19 mouse cellular contexts compared by ENCODE assay signal in the genomic region with DNA sequence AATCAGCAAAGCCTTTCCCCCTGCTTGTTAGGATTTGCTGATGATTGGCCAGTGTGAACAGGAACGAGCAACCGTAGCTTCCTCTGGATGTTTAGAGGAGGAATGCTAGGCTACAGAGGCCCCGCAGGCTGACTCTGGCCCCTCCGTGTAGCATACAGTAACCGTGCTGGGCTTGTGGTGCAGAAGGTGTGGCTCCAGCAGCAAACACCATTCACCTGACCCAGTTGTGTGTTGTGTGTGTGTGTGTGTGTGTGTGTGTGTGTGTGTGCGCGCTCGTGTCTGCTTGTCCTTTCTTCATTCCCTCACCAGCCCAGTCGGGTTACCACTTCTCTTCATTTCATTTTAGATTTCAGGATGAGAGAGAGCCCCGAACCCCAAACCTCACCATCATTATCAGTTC.
"Had no signal": no experiment of that assay in that cellular context is flagged by ENCODE, and none has a peak within 500 bp of the region (broad histone marks: within the 10 kb centered on the region; RNA-seq: fewer than 3 reads in every experiment).

No protein-coding gene starts in this region.

- H3K36me3 ChIP-seq: lung, embryonic 15.5 days; midbrain, embryonic 13.5 days; neural tube, embryonic 13.5 days; neural tube, embryonic 15.5 days had no signal

- H3K27ac ChIP-seq: lung, embryonic 15.5 days; midbrain, embryonic 10.5 days; midbrain, embryonic 13.5 days; neural tube, embryonic 13.5 days; neural tube, embryonic 15.5 days had no signal

- H3K9ac ChIP-seq: liver, postnatal 0 days; lung, embryonic 15.5 days; midbrain, embryonic 13.5 days; neural tube, embryonic 13.5 days; neural tube, embryonic 15.5 days had no signal

- H3K4me3 ChIP-seq: lung, embryonic 15.5 days; midbrain, embryonic 10.5 days; midbrain, embryonic 13.5 days; myocyte; neural tube, embryonic 13.5 days; neural tube, embryonic 15.5 days had no signal

- DNase-seq: liver, postnatal 0 days; lung, adult 2 months; lung, postnatal 4 days; retina, postnatal 1 day; right cerebral cortex, adult 18-20 months; right cerebral cortex, postnatal 25 days; right cerebral cortex, postnatal 4 days; spleen, adult 18-20 months; thymus, adult 18-20 months; thymus, postnatal 14 days; thymus, postnatal 36 days had no signal

- H3K9me3 ChIP-seq: lung, embryonic 15.5 days; midbrain, embryonic 10.5 days; midbrain, embryonic 13.5 days; neural tube, embryonic 13.5 days; neural tube, embryonic 15.5 days had no signal

- H3K4me1 ChIP-seq: midbrain, embryonic 10.5 days; neural tube, embryonic 15.5 days had no signal

- H3K27me3 ChIP-seq: lung, embryonic 15.5 days; midbrain, embryonic 13.5 days; neural tube, embryonic 13.5 days; neural tube, embryonic 15.5 days had no signal

- ATAC-seq: liver, postnatal 0 days; lung, postnatal 0 days; midbrain, embryonic 13.5 days; midbrain, embryonic 16.5 days had no signal

- H3K4me2 ChIP-seq: lung, embryonic 15.5 days; midbrain, embryonic 13.5 days; neural tube, embryonic 13.5 days; neural tube, embryonic 15.5 days had no signal
